Mouse (Mus musculus) liver, embryonic 15.5 days (tissue): ENCODE data around the gene Robo4. TPM values are rescaled to one million over a fixed set of nuclear protein-coding genes. Genes with fewer than 3 reads are reported as not detected.

ENCODE experiments used
- ATAC-seq: fragments of 200-750 bp; cut with Nextera tagmentation; 2 replicates; pipeline ENCODE4 v1.8.0; 2017; ENCODE audit warnings: moderate number of reproducible peaks, mild to moderate bottlenecking, moderate library complexity; ENCODE audit not compliant: insufficient read depth
- H3K27ac ChIP-seq: fragments of 300-500 bp; sonication (generic); replicated peaks from 2 replicates; pipeline ENCODE4 v1.5.1; 2015; ENCODE audit warnings: mild to moderate bottlenecking, inconsistent platforms
- H3K27me3 ChIP-seq: fragments of 300-500 bp; sonication (generic); 2 replicates; pipeline ENCODE4 v1.6.1; 2015; ENCODE audit warnings: mild to moderate bottlenecking, inconsistent platforms
- H3K36me3 ChIP-seq: fragments of 300-500 bp; sonication (generic); replicated peaks from 2 replicates; pipeline ENCODE4 v1.6.1; 2015; ENCODE audit warnings: moderate library complexity, mild to moderate bottlenecking, inconsistent platforms
- H3K4me1 ChIP-seq: fragments of 300-500 bp; sonication (generic); replicated peaks from 2 replicates; pipeline ENCODE4 v1.6.1; 2015; ENCODE audit warnings: inconsistent platforms
- H3K4me2 ChIP-seq: fragments of 300-500 bp; sonication (generic); 2 replicates; pipeline ENCODE4 v1.6.1; 2015; ENCODE audit warnings: moderate library complexity, mild to moderate bottlenecking, inconsistent platforms
- H3K4me3 ChIP-seq: fragments of 300-500 bp; sonication (generic); replicated peaks from 2 replicates; pipeline ENCODE4 v1.5.1; 2015; ENCODE audit warnings: mild to moderate bottlenecking, inconsistent platforms
- H3K9ac ChIP-seq: fragments of 300-500 bp; sonication (generic); 2 replicates; pipeline ENCODE4 v1.6.1; 2015; ENCODE audit warnings: moderate library complexity, mild to moderate bottlenecking, inconsistent platforms
- H3K9me3 ChIP-seq: fragments of 300-500 bp; sonication (generic); replicated peaks from 2 replicates; pipeline ENCODE4 v1.6.1; 2016; ENCODE audit warnings: inconsistent platforms
- WGBS: fragments of 180-500 bp; shearing (Covaris S2); methylation state at CpG from one replicate; pipeline ENCODE4 v1.1.7; 2015; ENCODE audit warnings: mixed read lengths; ENCODE audit not compliant: insufficient replicate concordance; 5-methylcytosine and 5-hydroxymethylcytosine counted together
- polyA plus RNA-seq: library from polyadenylated mRNA; unstranded; fragments of >200 nt; fragmentation: Nextera tagmentation; extraction: Ambion mirVana; gene quantifications from 2 replicates; pipeline ENCODE4 v1.2.1, GENCODE M21; 2015

Gene Robo4
- polyA plus RNA-seq, 1 experiment from 2014 or later: 2.2 TPM

DNA sequence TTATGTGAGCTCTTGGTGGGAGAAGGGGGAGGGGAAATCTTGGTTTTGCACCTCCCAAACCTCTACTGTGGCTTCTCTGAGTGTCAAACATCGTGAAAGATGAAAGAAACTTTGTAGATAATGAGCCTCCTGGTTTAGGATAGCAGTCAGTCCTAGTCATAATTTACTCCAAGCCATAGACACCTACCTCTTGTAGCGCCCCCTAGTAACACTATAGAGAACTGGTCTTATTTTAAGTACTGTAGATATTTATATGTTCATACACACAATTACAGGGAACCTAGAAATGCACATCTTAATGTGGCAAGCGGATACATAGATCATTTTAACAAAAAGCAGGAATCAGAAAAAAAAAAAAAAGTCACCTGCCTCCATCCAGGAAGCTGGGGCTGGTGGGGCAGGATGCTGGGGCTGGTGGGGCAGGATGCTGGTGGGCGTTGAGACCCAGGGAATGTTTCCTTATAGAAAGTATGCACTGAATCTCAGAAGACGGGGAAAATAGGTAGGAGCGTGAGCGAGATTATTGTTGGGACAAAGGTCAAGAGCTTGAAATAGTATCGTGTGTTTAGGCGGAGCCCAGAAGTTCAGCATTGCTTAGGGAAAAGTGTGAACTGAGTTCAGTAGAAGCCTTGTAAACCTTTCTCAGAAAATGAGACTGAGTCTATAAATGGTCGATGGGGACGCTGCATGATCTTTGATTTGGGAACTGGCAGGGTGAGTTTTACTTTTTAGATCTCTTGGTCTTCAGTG lies 33.4 kb upstream of the Robo4 start:
- Histone ChIP-seq H3K9ac (no peak overlapping the region), H3K9me3 (no peaks in the 10 kb centered on the region), H3K4me1 (no peaks in the 10 kb centered on the region), H3K27ac (no peak overlapping the region), H3K4me2 (no peak overlapping the region), H3K27me3 (no peaks in the 10 kb centered on the region), H3K36me3 (no peaks in the 10 kb centered on the region), H3K4me3 (no peak overlapping the region)
- 57% methylated on average over 11 of the region's 11 CpGs for WGBS
- ATAC-seq: no peak

- no peak overlapping the region for H3K27ac ChIP-seq
- H3K4me2 ChIP-seq: no peak overlapping the region
- H3K9me3 ChIP-seq: no peaks in the 10 kb centered on the region
- no peak for ATAC-seq
- H3K27me3 ChIP-seq: no peaks in the 10 kb centered on the region
- no peaks in the 10 kb centered on the region for H3K4me1 ChIP-seq
- H3K4me3 ChIP-seq: no peak overlapping the region
- H3K9ac ChIP-seq: no peak overlapping the region
- WGBS: 61% methylated on average over 8 of the region's 8 CpGs
- no peaks in the 10 kb centered on the region for H3K36me3 ChIP-seq
These were observed 32.8 kb upstream of the Robo4 start for GRCm38 (mm10) chr9:37368860-37369259.

DNA sequence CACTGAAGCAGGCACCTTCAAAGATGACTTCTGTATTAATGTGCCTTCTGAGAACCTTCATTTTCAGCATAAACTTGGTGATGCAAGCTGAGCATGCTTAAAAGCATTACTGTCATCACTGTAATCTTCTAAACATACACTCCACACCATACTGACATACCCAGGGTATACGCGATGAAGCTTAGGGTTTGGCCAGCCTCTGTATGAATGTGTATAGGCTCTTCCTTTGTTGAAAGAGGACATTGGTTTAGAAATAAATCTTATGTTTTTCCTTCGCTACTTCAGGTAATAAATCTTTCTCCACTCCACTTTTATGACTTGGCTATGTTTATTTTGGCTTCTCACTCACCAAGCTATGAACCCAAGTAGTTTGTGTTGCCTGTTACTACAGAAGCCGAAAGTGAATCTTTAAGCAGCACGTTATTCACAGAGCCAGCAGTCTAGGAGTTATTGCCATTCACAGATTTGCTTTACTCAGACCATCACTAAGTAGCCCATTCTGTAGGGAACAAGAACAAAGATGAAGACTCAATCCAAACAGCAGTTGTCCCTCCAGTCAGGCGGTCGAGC lies 30.4 kb upstream of the Robo4 start:
- no peaks in the 10 kb centered on the region for H3K9me3 ChIP-seq
- no peak overlapping the region for H3K27ac ChIP-seq
- no peaks in the 10 kb centered on the region for H3K4me1 ChIP-seq
- no peak overlapping the region for H3K9ac ChIP-seq
- no peaks in the 10 kb centered on the region for H3K36me3 ChIP-seq
- no peak for ATAC-seq
- H3K4me3 ChIP-seq: no peak overlapping the region
- H3K4me2 ChIP-seq: no peak overlapping the region
- H3K27me3 ChIP-seq: no peaks in the 10 kb centered on the region
- 68% methylated on average over 7 of the region's 7 CpGs for WGBS

GRCm38 (mm10) chr9:37375718-37376117 lies 26.0 kb upstream of the Robo4 start:
- no peak overlapping the region for H3K4me3 ChIP-seq
- H3K9ac ChIP-seq: no peak overlapping the region
- no peak for ATAC-seq
- no peaks in the 10 kb centered on the region for H3K9me3 ChIP-seq
- H3K4me1 ChIP-seq: no peaks in the 10 kb centered on the region
- no peaks in the 10 kb centered on the region for H3K36me3 ChIP-seq
- no peak overlapping the region for H3K4me2 ChIP-seq
- no peaks in the 10 kb centered on the region for H3K27me3 ChIP-seq
- H3K27ac ChIP-seq: no peak overlapping the region
- WGBS: 76% methylated on average over 5 of the region's 5 CpGs

GRCm38 (mm10) chr9:37383161-37383560 lies 18.5 kb upstream of the Robo4 start:
- H3K4me3 ChIP-seq: no peak overlapping the region
- H3K36me3 ChIP-seq: no peaks in the 10 kb centered on the region
- ATAC-seq: no peak
- peaks cover 34% of the 10 kb centered on the region for H3K27me3 ChIP-seq
- H3K27ac ChIP-seq: no peak overlapping the region
- no peaks in the 10 kb centered on the region for H3K9me3 ChIP-seq
- no peaks in the 10 kb centered on the region for H3K4me1 ChIP-seq
- no peak overlapping the region for H3K9ac ChIP-seq
- H3K4me2 ChIP-seq: no peak overlapping the region
- 61% methylated on average over 6 of the region's 6 CpGs for WGBS

GRCm38 (mm10) chr9:37384284-37385182 lies 17.2 kb upstream of the Robo4 start:
- 7% methylated on average over 54 of the region's 54 CpGs for WGBS

DNA sequence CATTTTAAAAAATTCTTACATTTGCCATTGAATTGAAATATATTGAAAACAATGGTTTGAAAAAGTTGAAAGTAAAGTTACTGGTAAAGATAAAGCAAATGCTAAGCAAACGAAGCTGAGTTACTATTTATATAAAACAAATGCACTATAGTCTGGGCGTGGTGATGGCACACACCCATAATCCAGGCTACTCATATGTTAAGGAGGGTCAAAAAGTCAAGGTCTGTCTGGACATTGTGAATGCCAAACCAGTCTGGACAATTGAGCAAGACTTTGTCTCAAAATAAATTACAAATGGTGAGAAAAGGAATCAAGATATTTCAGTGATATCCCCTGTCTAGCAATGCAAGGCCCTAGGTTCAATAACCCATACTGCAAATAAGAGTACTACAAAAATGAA lies 10.8 kb upstream of the Robo4 start:
- Histone ChIP-seq H3K4me1 (no peaks in the 10 kb centered on the region), H3K27ac (no peak overlapping the region), H3K9ac (no peak overlapping the region), H3K27me3 (peaks cover 3% of the 10 kb centered on the region; the same call in 1 of the 2 replicates), H3K9me3 (no peaks in the 10 kb centered on the region), H3K4me2 (no peak overlapping the region), H3K36me3 (no peaks in the 10 kb centered on the region), H3K4me3 (no peak overlapping the region)
- ATAC-seq: no peak
- WGBS: 34% methylated on average over 2 of the region's 2 CpGs

More at GRCm38 (mm10) chr9:37384284-37385182, 17.2 kb upstream of the Robo4 start:
- peak; percentile 67 for ATAC-seq
- Histone ChIP-seq H3K27ac (no peak overlapping the region), H3K36me3 (no peaks in the 10 kb centered on the region), H3K9ac (no peak overlapping the region), H3K4me1 (no peaks in the 10 kb centered on the region), H3K4me3 (peak overlapping the region; percentile 33), H3K4me2 (peak overlapping the region; percentile 58), H3K27me3 (peaks cover 34% of the 10 kb centered on the region), H3K9me3 (no peaks in the 10 kb centered on the region)

GRCm38 (mm10) chr9:37392071-37392470 lies 9.6 kb upstream of the Robo4 start:
- Histone ChIP-seq H3K27me3 (no peaks in the 10 kb centered on the region), H3K9ac (no peak overlapping the region)
- 61% methylated on average over 2 of the region's 2 CpGs for WGBS

DNA sequence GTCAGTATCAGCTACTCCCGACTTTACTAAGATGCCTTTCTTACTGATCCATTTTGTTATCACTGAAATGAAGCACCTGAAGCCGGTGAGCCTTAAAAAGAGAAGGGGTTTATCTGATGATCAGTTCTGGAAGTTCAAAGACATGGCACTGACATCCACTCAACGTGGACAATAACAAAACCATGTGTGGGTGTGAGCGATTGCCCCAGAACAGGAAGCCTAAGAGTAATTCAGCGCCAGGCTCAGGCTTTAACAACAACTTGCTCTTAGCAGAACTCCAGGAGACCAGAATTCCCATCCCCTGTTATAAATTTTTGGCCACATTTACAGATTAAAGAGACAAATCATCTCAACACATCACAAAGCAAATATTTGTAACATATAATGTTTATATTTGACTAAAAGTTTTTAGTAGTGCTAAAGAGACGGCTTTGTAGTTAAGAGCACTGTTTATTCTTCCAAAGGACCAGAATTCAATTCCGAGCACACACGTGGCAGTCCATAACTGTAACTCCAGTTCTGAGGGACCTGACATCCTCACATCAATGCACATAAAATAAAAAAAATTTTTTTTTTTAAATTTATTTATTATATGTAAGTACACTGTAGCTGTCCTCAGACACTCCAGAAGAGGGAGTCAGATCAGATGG lies 8.1 kb upstream of the Robo4 start:
- WGBS: 52% methylated on average over 8 of the region's 8 CpGs
- ATAC-seq: no peak
- Histone ChIP-seq H3K4me3 (no peak overlapping the region), H3K9me3 (no peaks in the 10 kb centered on the region), H3K9ac (no peak overlapping the region), H3K27me3 (no peaks in the 10 kb centered on the region), H3K27ac (no peak overlapping the region), H3K36me3 (no peaks in the 10 kb centered on the region), H3K4me2 (no peak overlapping the region), H3K4me1 (no peaks in the 10 kb centered on the region)

More at GRCm38 (mm10) chr9:37392071-37392470, 9.6 kb upstream of the Robo4 start:
- H3K4me2 ChIP-seq: no peak overlapping the region
- H3K4me3 ChIP-seq: no peak overlapping the region
- H3K9me3 ChIP-seq: no peaks in the 10 kb centered on the region
- H3K4me1 ChIP-seq: no peaks in the 10 kb centered on the region
- ATAC-seq: no peak
- H3K27ac ChIP-seq: no peak overlapping the region
- H3K36me3 ChIP-seq: no peaks in the 10 kb centered on the region

DNA sequence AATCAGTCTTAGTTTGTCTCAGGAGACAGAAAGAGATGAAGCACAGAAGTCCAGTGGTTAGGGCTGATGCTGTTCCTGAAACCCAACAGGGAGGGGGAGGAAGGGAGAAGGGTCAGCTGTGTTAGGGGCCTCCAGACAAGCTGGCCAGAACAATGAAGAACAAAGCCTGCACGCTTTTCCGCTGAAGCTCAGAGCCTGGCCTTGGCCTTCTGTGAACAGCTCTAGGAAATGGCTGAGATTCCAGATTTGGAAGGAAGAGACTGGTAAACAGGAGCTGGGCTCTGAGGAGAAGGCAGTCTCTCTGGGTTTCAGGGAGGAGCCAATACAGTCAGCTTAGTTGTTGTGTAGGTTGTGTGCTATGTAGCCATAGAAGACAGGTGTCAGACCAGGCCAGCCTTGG lies 1.1 kb upstream of the Robo4 start:
- no peaks in the 10 kb centered on the region for H3K9me3 ChIP-seq
- H3K4me2 ChIP-seq: no peak overlapping the region
- H3K4me3 ChIP-seq: no peak overlapping the region
- no peaks in the 10 kb centered on the region for H3K36me3 ChIP-seq
- H3K27ac ChIP-seq: no peak overlapping the region
- WGBS: 55% methylated on average over 2 of the region's 2 CpGs
- no peak overlapping the region for H3K9ac ChIP-seq
- no peak for ATAC-seq
- H3K4me1 ChIP-seq: no peaks in the 10 kb centered on the region
- no peaks in the 10 kb centered on the region for H3K27me3 ChIP-seq

DNA sequence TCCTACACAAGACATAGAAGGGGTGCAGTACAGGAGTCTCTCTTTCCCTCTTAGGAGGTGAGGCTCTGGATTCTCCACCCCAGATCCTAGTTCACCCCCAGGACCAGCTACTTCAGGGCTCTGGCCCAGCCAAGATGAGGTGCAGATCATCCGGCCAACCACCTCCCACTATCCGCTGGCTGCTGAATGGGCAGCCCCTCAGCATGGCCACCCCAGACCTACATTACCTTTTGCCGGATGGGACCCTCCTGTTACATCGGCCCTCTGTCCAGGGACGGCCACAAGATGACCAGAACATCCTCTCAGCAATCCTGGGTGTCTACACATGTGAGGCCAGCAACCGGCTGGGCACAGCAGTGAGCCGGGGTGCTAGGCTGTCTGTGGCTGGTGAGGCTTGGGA lies 804 bp downstream of the Robo4 start:
- no peak overlapping the region for H3K9ac ChIP-seq

More for the DNA sequence above, 804 bp downstream of the Robo4 start:
- Histone ChIP-seq H3K27ac (no peak overlapping the region), H3K27me3 (peaks cover 6% of the 10 kb centered on the region; the same call in 1 of the 2 replicates), H3K4me3 (peak overlapping the region; percentile 14; the same call in 1 of the 2 replicates), H3K4me2 (no peak overlapping the region), H3K9me3 (no peaks in the 10 kb centered on the region), H3K4me1 (no peaks in the 10 kb centered on the region), H3K36me3 (no peaks in the 10 kb centered on the region)
- WGBS: 70% methylated on average over 7 of the region's 7 CpGs
- no peak for ATAC-seq
